Mouse (Mus musculus) macrophage (primary cell): Measurements from ENCODE around the gene Atat1. TPM values are rescaled to one million over a fixed set of nuclear protein-coding genes. Genes with fewer than 3 reads are reported as not detected.

Source experiments
- H3K27ac ChIP-seq: fragments of 350-480 bp; formaldehyde crosslinking; 2 replicates; pipeline ENCODE4 v1.9.0; 2021
- H3K36me3 ChIP-seq: fragments of 350-480 bp; formaldehyde crosslinking; 2 replicates; pipeline ENCODE4 v1.9.0; 2021; ENCODE audit errors: inconsistent target
- H3K4me3 ChIP-seq: fragments of 350-480 bp; formaldehyde crosslinking; 2 replicates; pipeline ENCODE4 v1.9.0; 2021; ENCODE audit errors: inconsistent target
- H3K79me2 ChIP-seq: fragments of 350-480 bp; formaldehyde crosslinking; 2 replicates; pipeline ENCODE4 v1.9.0; 2021; ENCODE audit errors: inconsistent target
- WGBS: methylation state at CpG from one replicate; pipeline ENCODE4 v1.1.7; 2026; ENCODE audit warnings: inconsistent platforms; ENCODE audit not compliant: missing documents; 5-methylcytosine and 5-hydroxymethylcytosine counted together
- polyA plus RNA-seq: library from polyadenylated mRNA; stranded (reverse); fragments of 250-400 nt; gene quantifications from 3 replicates; pipeline ENCODE4 v1.2.4, GENCODE M21; 2018; ENCODE audit warnings: inconsistent platforms

Gene Atat1
- polyA plus RNA-seq, 1 experiment from 2014 or later = 6.7 TPM

DNA sequence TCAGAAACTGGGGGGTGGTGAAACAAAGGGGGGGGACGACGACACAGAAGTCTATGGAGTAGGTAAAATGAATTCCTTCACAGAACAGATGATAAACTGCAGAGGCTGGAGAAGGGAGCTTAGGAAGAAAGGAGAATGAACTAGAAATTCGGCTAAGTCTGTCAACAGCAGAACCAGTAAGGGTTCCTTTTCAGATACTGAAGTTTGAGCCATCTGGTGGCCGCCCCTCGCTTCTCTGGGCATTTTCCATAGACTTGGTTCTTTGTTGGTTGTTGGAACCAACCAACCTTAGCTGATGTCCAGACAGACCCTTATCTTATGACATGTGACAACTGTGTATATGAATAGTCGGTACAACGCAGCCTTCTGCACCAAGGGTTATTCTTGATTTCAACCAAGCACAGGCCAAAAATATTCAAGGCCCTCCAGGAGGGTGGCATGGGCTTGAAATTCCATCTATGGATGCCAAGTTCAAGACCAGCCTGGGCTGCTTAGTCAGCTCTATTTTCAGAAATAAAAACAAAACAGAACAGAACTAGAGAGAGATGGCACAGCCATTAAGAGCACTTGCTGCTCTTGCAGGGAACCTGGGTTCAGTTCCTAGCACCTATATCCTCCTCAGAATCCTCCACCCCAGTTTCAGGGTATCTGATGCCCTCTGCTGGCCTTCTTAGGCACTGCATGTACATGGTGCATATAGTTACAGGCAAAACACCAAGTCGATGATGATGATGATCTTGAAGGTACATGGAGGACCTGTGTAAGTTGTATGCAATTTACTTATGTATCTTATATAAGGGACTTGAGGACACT, 38.8 kb downstream of the Atat1 start:
- Histone ChIP-seq H3K27ac (peak overlapping the region; percentile 98), H3K4me3 (peak overlapping the region; percentile 97), H3K79me2 (peaks cover 92% of the 10 kb centered on the region), H3K36me3 (peaks cover 28% of the 10 kb centered on the region)
- WGBS = 23% methylated on average over 8 of the region's 8 CpGs

DNA sequence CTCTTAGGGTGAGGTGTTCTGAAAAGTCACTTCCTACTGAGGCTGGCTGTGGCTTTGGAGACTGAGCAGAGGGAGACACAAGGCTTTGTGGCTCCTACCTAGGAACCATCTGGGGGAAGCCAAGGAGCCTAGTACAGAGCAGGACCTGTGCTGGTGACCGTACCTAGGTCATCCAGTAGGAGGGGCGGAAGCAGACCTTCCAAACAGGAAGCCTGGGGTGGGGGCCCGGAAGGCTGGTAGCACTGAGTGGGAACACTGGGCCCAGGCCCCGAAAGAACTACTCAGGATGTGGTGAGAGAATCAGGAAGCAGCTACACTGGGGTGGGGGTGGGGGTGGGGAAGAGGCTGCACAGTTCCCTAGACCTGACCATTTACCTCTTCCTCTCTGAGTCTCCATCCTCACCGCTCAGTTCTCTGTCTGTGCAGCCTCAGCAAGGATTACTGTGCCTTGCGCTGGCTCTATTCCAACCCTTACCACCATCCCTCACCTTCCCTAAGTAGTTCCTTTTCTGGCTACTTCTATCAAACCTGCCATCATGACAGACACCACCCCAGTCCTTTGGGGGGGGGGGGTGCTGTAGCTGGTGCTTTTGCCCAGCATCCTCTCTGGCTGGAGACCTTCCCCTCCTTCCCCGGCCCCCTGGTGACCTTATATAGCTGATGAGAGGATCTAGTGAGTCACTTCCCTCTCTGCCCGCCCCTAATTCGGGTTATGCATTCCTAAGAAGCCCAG, 39.6 kb downstream of the Atat1 start:
- H3K27ac ChIP-seq = peak overlapping the region; percentile 98
- 0% methylated on average over 9 of the region's 9 CpGs for WGBS
- H3K79me2 ChIP-seq = peaks cover 85% of the 10 kb centered on the region
- peak overlapping the region; percentile 97 for H3K4me3 ChIP-seq
- H3K36me3 ChIP-seq = peaks cover 23% of the 10 kb centered on the region

DNA sequence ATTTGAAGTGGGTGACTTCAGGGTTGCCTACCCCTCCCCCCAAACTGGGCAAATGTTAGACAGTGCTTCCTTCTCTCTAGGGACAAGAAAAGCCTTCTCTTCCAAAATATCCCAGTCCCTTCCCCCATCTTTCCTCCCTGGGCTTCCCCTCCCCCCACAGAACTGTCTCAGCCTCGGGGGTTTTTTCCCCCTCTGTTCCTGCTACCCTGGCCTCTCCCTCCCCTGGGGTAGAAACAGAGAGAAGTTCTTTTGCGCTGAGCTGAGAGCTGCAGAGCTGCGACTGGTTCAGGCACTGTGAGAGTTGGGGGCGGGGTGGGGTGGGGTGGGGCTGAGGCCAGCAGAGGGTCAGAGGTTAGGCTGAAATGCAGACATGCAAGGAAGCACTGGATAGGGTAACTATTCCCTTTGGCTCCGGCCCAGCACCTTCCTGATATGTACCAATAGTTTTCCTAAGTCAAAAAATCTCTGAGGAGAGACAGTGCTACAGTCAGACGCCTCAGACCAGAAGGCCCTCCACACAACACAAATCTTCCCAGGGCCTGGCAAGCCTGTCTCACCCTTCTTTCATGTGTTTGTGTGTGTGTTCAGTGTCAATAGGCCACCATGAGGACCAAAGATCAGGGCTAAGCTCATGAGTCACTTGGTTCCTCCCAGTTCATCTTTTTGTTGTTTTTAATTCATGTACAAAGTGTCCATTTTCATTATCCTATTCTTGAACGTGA, 40.4 kb downstream of the Atat1 start:
- H3K36me3 ChIP-seq = peaks cover 15% of the 10 kb centered on the region
- 1% methylated on average over 7 of the region's 7 CpGs for WGBS
- H3K27ac ChIP-seq = peak overlapping the region; percentile 98
- H3K4me3 ChIP-seq = peak overlapping the region; percentile 97
- H3K79me2 ChIP-seq = peaks cover 79% of the 10 kb centered on the region

- H3K27ac ChIP-seq = peak overlapping the region; percentile 98
- H3K4me3 ChIP-seq = peak overlapping the region; percentile 97
- WGBS = 1% methylated on average over 7 of the region's 7 CpGs
- peaks cover 79% of the 10 kb centered on the region for H3K79me2 ChIP-seq
- peaks cover 9% of the 10 kb centered on the region; the same call in 1 of the 2 replicates for H3K36me3 ChIP-seq
Observed at GRCm38 (mm10) chr17:35868961-35869345, 40.9 kb downstream of the Atat1 start.

DNA sequence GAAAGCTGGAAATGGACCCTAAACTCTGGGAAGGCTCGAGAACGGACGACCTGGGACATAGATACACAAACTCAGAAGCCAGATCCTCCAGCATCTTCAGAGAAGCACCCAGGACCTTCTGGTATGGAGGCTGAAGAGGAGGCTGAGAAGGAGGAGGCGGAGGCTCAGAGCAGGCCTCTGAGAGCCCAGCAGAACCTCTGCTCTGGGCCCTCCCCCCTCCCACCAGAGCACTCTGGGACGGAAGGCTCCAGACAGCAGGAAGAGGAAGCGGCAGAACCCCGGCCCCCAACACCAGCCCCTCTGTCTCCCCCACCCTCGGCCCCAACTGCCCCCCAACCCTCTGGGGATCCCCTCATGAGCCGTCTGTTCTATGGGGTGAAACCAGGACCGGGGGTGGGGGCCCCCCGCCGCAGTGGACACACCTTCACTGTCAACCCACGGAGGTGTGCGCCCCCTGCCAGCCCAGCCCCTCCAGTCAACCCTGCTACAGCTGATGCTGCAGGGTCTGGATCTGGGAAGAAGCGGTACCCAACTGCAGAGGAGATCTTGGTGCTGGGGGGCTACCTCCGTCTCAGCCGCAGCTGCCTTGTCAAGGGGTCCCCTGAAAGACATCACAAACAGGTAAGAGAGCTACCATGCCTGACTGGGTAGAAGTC, 41.6 kb downstream of the Atat1 start:
- WGBS = under 1% methylated on average over 15 of the region's 17 CpGs

GRCm38 (mm10) chr17:35866911-35867890, 42.7 kb downstream of the Atat1 start:
- WGBS = 2% methylated on average over 26 of the region's 26 CpGs
- Histone ChIP-seq H3K4me3 (peak overlapping the region; percentile 97), H3K36me3 (peaks cover 5% of the 10 kb centered on the region; the same call in 1 of the 2 replicates), H3K27ac (peak overlapping the region; percentile 98), H3K79me2 (peaks cover 74% of the 10 kb centered on the region)

More for the DNA sequence above, 41.6 kb downstream of the Atat1 start:
- peak overlapping the region; percentile 97 for H3K4me3 ChIP-seq
- H3K27ac ChIP-seq = peak overlapping the region; percentile 98
- peaks cover 79% of the 10 kb centered on the region for H3K79me2 ChIP-seq
- peaks cover 8% of the 10 kb centered on the region; the same call in 1 of the 2 replicates for H3K36me3 ChIP-seq

DNA sequence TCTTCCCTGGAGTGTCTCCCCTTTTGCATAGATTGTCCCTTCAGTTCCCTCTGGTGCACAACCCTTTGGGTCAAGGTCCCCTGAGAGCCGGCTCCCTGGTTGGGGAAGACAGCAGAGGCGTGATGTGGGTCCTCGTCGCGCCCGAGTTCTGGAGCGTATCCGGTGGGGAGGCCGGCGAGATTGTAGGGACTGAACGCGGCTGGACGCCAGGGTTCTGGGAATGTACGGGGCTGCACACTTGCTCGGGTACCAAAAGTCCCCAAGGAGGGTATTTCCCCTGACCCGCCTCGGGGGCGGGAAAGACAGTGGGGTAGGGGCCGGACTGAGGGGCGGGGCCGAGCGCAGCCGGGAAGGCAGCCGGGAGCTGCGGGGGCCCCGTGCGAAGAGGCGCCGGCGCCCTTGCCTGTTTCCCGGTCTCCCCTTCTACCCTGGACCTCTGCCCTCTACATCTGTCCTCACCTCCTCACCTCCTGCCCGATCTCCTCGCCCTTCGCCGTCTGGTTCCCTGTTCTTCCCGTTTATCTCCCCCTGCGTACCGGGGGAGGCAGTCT, 43.5 kb downstream of the Atat1 start:
- under 1% methylated on average over 27 of the region's 38 CpGs for WGBS
- H3K27ac ChIP-seq = peak overlapping the region; percentile 98
- H3K4me3 ChIP-seq = peak overlapping the region; percentile 97
- peaks cover 65% of the 10 kb centered on the region for H3K79me2 ChIP-seq
- peaks cover 4% of the 10 kb centered on the region; the same call in 1 of the 2 replicates for H3K36me3 ChIP-seq

- no peaks in the 10 kb centered on the region for H3K36me3 ChIP-seq
- H3K27ac ChIP-seq = peak within 1 kb of the TSS; percentile 98
- 0% methylated on average over 48 of the region's 48 CpGs for WGBS
- H3K79me2 ChIP-seq = peaks cover 59% of the 10 kb centered on the region
- peak within 1 kb of the TSS; percentile 97 for H3K4me3 ChIP-seq
Observed at GRCm38 (mm10) chr17:35865481-35866280, 44.2 kb downstream of the Atat1 start, which contains the start of gene Ppp1r18. Gene Ppp1r18, plus strand, starts transcription at chr17:35865593.

- Histone ChIP-seq H3K79me2 (peaks cover 54% of the 10 kb centered on the region), H3K36me3 (no peaks in the 10 kb centered on the region), H3K27ac (peak overlapping the region; percentile 98), H3K4me3 (peak overlapping the region; percentile 97)
- whole genome bisulfite sequencing = 59% methylated on average over 10 of the region's 10 CpGs
Observed at GRCm38 (mm10) chr17:35864832-35865353, 45.0 kb downstream of the Atat1 start.

DNA sequence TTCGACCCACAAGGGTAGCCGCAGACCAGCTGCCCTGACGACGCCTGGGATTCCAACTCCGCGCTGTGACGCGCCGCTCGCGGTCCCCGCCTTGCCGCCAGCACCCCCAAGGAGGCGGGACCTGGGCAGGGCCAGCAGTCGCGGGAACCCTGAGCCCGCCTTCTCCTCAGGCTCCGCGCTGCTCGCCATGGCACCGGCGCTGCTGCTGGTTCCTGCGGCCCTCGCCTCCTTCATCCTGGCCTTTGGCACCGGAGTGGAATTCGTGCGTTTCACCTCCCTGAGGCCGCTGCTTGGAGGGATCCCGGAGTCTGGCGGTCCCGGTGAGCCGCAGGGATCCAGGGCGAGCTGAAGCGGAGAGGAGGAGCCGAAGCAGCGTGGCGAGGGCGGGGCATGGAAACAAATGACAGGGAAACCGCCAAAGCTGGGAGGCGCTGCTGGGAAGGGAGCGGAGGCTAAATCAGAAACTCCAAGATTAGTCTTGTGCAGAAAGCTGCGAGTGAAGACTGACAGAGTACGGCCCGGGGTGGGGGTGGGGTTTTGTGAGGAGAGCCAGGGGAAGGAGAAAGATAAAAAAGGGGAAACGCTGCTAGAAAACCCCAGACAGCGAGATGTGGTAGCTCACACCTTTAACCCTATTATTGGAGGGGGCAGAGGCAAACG, 48.5 kb downstream of the Atat1 start, which contains the start of gene Nrm:
Gene Nrm (plus strand): TSS at position 121 of the 660 bp plus-strand sequence.
- WGBS = 2% methylated on average over 46 of the region's 47 CpGs
- no peaks in the 10 kb centered on the region for H3K36me3 ChIP-seq

GRCm38 (mm10) chr17:35860831-35861197, 49.1 kb downstream of the Atat1 start:
- Histone ChIP-seq H3K79me2 (peaks cover 20% of the 10 kb centered on the region; the same call in 1 of the 2 replicates), H3K36me3 (no peaks in the 10 kb centered on the region), H3K27ac (peak overlapping the region; percentile 39), H3K4me3 (no peak overlapping the region; the same call in 1 of the 2 replicates)
- 10% methylated on average over 12 of the region's 12 CpGs for WGBS

More for the DNA sequence above, 48.5 kb downstream of the Atat1 start, which contains the start of gene Nrm:
- H3K4me3 ChIP-seq = peak within 1 kb of the TSS; percentile 23
- H3K27ac ChIP-seq = peak within 1 kb of the TSS; percentile 71
- H3K79me2 ChIP-seq = peaks cover 20% of the 10 kb centered on the region; the same call in 1 of the 2 replicates
